Mouse (Mus musculus): ENCODE data around the gene Rhebl1.

Rhebl1 gene

DNA sequence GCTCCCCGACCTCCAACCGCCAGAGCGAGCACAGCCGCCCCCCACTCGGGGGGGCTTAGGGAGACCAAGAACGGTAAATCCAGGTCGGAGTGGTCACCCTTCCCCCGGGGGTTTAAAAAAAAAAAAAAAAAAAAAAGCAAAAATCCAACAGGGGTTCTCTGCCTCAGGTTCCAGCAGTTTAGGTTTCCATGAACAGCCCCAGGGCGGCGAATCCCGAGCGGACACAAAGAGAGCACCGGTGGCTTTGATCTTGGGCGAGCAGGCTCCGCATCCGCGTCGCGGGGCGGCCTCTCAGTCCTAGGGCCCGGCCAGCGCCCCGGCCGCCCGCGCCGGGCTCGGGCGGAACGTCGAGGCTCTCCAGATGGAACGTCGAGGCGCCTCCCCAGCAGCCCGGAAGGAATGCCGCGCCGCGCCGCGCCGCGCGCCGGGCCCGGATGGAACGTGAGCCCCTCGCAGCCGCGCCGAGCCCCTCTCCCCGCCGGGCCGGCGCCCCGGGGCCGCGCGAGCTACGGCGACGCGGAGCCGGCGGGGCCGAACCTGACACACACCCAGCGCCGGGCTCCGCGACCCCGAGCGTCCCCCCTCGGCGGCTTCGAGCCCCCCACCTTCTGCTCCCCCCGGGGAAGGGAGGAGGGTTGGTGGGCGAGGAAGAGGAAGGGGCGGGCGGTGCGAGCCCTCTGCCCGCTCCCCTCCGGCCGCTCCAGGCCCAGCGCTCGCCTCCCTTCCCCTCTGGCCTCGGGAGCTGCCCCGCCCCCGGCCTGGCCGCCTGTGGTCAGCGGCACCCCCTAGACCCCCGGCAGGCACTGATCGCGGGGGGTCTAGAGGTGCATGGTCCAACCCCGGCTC, 23.0 kb downstream of the Rhebl1 start, which contains the start of gene Kmt2d:
Gene Kmt2d, minus strand, starts transcription at position 135 of the 846 bp plus-strand sequence.
- peak; percentile 74 for DNase-seq

DNA sequence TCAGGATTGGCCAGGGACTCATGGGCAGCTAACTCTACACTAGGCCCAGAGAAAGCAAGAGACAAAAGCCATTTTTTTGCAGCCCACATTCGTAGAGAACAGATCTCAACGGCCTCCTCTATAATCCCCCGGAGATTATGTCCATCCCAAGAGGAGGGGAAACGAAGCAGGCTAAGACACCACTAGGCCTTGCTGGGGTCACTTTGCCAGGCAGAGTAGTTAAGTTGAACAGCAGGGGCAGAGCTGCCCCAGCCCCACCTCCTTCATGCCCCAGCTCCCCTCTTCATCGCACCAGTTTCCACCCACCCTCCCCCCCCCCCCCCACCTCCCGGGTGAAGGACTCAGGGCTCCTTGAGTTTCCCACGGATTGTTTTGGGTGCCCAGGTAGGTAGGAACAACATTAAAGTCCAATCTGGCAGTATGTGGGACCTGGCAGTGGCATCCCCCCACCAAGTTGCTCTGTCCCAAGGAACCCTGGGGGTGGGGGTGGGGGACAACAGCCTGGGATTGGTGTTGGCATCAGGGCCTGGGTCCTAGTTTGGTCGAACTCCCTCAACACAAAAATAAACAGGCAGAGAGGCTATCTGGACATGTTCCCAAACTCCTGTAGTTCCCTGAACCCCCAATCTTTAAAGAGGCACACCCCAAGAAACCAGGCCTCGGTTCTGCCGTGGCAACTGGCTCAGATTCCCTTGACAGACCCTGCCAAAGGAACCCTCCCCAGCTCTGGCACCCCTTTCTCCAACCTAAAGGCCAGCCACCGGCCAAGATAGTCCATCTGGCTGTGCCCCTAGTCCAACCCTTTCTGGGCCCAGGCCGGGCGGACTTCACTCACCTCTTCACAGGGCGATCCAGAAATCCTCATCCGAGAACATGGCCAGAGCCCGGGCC, 23.9 kb downstream of the Rhebl1 start:
- peak; percentile 59 for DNase-seq

DNA sequence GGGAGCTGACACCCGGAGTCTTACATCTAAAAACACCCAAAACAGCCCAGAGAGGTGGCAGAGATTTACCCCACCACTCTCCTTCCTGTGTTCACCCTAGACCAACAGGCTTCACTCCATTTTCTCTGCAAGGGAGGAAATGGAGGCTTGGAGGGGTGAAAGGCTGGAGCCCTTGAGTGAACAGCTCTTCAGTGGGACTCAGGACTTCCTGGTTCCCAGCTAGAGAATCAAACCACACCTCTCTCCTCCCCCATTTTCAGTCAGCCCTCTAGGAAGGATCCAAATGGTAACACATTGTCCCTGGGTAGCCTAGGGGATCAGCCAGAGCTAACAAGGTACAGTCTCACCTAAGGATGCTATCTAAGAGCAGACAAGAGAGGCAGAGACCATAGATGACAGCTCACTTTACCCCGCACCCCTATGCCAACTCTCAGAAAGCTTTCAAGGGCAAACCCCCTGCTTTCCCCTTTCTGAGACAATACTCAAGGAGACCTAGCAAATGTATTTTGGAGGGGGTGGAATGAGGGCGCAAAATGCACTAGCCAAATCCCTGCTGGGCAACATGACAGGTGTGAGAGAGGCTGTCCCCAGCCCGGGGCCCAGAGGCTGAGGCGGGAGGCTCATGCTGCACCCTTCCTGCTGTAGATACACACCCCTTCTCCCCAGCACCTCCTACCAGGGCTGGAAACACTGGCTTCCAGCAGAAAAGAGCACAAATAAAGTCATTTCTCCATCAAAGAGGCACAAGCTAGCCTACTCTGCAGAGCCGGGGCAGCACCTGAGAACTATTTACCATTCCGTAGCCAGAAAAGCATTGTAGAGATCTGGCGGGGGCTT, 24.8 kb downstream of the Rhebl1 start:
- DNase-seq = no peak

DNA sequence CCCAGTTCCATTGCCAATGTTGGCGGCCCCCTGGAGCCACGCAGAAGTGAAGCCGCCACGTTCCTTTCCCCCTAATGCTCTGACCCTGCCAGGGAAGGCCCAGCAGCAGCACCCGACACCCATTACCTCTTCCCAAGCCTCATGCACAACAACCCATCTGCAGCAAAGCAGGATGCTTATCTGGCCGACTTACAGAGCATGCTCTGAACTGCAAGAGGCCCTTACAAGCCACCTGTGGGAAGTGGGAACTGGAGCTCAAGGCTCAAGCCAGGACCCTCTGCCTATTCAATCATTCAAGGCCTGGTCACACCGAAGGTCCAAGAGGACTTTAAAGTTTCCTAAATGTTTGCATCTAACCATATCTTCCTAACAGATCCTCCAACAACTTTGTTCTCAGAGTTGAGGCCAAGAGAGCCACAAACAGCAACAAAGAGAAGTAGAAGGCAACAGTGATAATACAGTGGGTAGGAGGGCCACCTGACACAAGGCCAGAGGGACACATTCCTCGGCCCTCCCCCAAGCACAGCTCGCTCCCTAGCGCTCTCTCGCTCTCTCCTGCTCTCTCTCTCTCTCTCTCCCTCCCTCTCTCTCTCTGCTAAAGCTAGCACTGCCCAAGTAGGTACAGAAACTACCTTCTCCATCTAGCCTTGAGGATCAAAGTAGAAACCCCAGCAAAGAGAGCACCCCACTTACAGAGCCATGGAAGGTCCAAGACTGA, 25.8 kb downstream of the Rhebl1 start:
- no peak for DNase-seq

DNA sequence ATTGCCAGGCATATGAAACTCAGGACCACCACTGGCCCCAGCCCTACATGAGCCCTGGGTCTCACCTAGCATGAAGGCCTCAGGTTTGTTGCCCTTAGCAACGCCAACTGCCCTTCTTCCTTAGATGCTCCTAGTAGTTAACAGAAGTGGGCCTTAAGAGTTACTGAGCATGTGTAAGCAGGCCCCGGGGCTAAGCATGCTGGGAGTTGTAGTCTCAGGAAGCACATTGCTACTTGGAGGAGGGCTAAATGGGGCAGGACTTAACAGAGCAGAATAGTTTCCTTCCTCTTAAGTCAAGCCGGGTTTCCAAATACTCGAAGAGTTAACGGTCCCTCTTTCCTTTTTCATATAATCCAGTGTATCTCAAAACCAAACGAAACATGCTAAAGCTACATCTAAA, 27.0 kb downstream of the Rhebl1 start:
- DNase-seq = peak; percentile 68

DNA sequence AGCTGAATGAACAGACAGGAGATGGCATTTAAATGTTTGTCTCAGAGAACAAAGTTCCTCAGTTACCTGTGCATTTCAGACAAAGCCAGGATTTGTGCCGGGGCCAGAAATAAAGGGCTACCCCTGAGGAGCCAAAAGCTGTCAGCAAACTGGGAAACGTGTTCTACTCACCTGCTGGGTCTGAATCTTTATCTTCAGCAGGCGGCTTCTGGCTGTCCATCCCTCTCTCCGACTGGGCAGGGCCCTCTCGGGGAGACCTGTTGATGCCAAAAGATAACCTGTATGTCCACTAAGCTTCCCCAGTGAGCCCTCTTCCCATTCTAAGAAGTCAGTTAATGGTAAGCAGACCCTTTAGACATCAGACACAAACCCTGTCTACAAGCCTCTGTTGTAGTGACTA, 27.8 kb downstream of the Rhebl1 start:
- no peak for DNase-seq

DNA sequence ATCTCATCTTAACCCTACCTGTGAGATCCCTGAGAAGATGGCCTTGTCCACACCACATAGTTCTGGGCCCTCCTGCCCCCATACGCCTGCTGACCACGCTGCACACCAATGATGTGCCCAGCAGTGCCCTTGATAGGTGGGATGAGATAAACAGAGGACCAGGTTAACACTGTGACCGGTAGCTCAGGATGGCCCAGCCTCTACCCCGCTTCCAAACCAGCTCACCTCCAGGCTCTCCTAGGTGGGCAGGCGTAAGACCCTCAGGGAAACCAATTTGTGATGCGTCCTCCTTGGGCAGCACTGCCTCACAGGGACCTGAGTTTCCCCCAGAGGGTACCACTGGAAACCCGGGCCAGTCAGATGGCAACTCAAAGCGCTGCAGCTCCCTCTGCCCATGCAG, 28.6 kb downstream of the Rhebl1 start:
- DNase-seq = no peak

DNA sequence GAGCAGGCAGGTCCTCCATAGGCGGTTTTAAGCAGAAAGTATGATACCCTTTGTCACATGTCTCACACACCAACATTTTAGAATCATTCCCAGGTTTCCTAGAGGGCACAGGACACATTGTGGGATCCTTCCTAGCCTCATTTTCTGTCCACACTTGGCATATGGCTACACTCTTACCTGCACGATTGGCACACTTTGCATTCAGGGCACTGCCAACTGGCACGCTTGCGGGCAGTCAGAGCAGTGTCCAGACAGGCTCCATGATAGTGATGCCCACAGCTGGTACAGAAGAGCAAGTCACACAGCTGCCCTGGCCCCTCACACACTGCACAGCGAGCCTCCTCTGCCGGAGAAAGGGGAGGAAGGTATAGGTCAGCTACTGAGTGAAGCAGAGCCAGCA, 29.4 kb downstream of the Rhebl1 start:
- no peak for DNase-seq

DNA sequence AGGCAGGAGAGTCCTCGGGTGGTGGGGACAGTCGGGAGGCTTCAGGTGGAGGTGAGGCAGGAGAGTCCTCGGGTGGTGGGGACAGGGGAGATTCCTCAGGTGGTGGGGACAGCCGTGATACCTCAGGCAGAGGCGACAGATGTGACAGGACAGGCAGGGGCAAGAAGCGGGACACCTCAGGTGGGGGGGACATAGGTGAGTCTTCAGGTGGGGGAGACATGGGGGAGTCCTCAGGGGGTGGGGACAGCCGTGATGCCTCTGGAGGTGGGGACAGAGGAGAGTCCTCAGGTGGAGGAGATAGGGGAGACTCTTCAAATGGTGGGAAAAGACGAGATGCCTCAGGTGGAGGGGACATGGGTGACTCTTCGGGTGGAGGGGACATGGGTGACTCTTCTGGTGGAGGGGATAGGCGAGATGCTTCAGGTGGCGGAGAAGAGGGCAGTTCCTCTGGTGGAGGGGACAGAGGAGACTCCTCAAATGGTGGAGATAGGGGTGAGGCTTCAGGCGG, 30.8 kb downstream of the Rhebl1 start:
- DNase-seq = no peak

DNA sequence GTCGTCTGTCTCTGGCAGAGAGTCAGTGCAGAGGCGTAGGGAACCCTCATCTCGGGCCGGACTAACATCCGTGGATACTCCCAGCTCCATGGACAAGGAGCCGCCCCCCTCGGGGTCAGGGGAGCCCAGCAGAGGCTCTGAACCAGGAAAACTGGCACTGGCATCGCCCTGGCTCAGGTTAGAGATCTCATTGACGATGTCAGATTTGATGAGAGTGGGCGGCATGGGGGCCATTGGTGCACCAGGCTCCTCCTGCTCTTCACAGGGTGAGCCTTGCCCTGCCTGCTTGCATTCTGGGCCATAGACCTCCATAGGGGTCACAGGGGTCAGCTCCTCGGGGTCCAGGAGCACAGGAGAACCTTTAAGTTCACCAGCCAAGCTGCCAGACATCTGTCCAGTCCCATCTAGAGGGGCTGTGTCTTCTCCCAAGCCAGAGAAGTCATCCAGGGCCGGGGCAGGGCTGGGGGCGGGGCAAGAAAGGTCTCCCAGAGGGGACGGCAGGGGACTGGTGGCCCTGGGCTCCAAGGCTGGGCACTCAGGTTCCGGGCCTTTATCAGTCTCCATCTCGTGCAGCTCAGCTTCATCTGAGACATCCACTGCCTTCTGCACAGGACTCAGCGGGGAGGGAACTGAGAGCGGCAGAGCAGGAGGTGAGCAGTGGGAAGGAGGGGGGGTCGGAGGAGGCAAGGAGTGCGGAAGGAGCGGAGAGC, 32.5 kb downstream of the Rhebl1 start:
- DNase-seq = peak; percentile 21

DNA sequence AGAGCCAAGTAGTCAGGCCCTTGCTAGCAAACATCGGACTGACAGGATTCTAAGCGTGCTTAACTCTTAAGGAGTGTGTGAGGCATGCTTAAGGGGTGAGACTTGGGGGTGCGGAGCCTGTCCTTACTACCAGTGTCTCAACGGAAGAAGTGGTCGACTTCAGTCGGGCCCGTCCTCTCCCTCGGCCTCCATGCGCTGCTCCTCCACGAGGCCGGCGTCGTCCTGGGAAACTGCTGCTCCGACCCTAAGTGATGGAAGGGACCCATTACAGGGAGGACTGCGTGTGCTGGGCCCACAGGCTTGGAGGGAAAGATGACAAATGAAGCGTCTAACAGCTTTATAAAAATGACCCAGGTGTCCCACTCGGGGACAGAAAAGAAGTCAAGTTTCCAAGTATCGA, 33.4 kb downstream of the Rhebl1 start:
- DNase-seq = no peak

DNA sequence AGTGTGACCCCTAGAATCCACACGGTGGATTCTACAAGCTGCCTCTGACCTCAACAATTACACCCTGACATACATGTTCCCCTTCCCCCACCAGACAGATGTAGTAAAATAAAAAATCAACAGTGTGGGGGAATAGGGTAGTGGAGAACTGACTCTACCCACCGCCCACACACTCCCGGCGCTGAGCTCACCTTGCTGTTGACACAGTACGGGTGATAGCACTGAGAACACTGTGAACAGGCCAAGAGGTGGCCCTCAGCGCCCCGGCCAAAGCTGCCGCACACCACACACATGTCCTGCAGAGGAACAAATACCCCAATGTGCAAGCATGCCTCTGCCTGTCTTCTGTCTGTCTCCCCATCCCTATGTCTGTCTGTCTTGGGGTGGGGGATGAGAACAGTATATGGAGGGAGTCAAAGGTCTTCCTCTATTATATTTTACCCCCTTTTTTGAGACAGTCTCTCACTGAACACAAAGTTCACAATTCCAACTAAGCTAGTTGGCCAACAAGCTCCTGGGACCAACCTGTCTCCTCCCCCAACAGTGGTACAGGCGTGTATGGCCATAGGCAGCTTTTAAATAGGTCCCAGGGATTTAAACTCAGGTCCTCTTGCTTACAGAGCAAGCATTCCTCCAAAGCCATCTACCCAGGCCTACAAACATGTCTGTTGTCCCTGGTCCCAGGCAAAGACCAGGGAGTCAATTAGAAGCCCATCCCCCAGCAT, 34.9 kb downstream of the Rhebl1 start:
- no peak for DNase-seq

DNA sequence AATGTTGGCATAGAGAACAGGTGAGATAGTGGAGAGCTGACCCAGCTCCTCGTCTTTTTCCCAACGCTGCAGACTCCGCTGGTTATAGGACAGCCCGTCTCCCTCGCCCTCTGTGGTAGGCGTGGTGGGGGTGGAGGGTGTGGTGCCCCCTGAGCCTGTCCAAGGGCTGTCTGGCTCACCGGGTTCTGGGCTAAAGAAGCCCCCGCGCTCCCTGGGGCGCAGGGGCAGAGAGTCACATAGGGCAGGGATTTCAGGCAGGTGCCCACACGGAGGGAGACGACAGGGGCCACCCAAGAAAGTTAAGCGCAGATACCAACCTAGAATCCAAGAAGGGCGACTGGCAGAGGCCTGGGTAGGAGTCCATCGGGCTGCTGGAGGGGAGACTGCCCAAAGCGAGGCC, 40.1 kb downstream of the Rhebl1 start:
- no peak for DNase-seq

DNA sequence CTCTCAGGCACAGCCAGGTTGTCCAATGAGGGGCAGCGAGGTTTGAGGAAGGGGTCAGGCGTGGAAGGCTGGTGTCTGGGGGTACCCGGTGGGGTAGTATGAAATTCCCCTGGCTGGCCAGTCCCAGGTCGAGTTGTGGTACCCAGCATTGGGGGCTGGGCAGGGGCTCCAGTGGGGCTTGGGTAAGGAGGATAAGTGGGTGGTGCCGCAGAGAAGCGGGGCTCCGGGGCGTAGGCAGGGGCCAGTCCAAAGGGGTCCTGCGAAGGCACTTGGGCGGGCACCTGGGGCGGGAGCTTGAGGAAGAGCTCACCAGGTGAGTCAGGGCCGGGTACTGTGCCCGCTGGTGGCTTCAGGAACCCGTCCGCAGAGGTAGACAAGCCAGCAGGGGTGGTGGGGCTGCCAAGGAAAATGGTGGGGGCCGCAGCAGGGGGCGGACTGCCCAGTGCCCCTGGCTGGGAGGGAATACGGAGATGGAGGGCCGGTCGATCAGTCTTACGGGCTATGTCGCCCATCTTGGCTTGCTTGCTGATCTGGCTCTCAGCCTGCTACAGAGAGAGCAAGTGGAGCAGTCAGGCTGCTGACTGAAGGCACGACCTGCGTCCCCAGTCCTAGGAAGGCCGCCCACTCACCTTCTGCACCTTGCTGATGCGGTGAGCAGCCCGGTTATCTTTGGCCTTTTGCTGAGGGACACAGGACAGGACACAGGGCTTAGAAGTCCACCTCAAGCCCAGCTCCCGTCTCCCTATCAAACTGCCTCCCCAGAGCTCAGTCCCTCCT, 41.0 kb downstream of the Rhebl1 start:
- DNase-seq = peak; percentile 20

DNA sequence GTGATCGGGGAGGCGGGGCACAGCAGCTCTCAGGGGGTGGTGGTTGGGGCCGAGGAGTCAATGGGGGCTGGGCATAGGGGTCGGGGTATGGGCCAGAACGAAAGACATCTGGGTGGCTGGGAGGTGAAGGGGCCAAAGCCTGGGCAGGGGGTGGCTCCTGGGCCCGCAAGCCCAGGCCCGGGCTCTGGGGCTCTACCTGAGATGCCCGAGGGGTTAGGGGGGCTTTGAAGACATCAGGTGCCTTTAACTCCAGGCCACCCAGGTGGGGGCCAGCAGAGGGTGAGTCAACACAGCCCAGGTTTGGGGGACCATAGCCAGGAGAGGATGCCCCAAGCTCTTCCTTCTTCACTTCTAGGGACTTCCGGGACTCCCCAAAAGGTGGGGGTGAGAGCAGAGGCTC, 41.6 kb downstream of the Rhebl1 start:
- DNase-seq = no peak

DNA sequence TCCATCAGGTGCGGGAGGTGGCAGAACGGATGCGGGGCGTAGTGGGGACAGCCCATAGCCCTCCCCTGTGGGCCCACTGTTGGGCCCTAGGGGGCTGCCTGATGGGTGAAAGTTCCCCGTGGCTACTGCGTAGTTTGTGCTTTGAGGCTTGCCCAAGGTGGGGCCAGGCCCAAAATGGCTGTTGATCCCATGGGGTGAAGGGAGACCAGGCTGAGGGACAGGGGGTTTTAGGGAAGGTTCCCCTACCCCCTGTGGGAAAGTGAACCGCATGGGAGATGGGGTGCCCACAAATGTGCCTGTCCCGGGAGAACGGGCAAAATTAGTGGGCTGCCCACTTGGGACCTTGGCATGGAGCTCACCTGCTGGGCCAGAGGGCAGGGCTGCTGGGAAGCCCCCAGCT, 42.3 kb downstream of the Rhebl1 start:
- no peak for DNase-seq

DNA sequence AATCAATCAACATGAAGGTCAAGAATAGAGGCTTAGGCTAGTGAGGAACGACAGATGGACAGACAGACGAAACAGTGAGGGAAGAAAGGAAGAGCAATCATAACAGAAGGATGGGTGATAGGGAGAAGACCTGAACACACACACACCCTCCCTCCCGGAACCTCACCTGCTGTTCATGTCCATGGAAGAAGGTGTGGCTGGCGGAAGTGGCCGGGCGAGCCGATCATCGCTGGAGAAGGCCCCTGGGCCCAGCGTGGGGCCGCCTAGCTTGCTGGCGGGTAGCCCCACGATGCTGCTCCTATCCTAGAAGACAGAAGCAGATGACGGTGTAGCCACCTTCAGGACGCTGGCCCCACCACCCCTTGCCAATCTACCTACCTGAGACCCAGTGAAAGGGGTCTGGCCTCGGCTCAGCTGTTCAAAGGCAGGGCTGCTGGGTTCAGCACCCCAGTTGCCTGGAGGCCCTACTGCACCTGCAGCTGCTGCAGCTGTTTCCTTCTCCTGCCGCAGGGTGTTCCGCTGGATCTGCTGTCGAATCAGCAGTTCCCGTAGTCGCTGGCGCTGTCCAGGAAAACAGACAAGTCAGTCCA, 43.0 kb downstream of the Rhebl1 start:
- peak; percentile 12 for DNase-seq

DNA sequence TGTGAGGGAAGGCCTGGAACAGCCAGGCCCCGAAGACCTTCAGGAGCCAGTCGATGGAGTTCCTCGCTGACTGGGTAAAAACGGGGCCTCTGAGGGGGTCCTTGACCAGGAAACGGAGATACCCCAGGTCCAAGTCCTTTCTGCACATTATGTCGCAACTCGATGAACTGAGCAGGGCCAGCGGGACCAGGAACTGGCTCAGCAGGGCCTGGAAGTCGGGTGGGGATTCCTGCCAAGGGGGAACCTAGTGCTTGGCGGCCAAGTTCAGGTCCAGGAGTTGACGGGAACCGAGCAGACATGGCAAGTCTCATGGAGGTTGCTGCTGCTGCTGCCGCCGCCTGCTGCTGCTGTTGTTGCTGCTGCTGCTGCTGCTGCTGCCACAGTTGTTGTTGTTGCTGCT, 43.7 kb downstream of the Rhebl1 start:
- DNase-seq = no peak

DNA sequence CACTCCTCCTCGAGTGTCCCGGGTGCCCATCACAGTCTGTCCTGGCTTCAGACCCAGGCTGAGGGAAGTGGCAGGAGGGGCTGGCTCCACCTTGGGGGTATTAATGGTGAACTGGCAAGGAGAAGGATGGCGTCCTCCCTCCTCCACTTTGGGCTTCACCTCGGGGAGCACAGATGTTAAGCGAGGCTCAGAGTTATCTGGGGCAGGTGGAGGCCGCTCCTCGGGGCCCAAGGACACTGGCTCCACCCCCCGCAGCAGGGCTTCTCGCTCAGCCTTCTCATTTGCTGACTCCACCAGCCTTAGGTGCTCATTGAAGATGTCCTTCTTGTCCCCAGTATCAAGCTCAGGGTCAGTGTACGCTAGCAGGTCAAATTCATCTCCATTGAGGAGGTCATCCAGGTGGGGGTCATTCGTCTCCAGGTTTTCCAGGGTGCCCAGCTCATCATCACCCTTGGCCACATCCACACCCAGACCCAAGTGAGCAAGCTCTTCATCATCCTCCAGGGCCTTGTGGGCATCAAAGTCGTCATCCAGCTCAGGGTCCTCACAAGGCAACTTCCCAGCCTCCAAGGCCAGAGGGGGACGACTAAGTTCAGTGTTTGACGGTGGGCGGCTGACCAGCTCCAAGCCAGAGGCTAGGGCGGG, 44.3 kb downstream of the Rhebl1 start:
- DNase-seq = no peak

All from thymus, postnatal 4 days (tissue).